Mouse (Mus musculus): ENCODE measurements around the gene Ascl2. TPM values are rescaled to one million over a fixed set of nuclear protein-coding genes. Genes with fewer than 3 reads are reported as not detected.

The Ascl2 gene
- polyA plus RNA-seq, 2 experiments from 2014 or later, result 0.29 TPM; not detected in 1

Other genes with a start within 250 kb of the Ascl2 start
- not detected for gene Ins2, start 225.9 kb downstream of the Ascl2 start, polyA plus RNA-seq (2017; shearing (Covaris generic))
- not detected for gene Th, start 38.1 kb downstream of the Ascl2 start, polyA plus RNA-seq (2017; shearing (Covaris generic))
- 100 to 1,000 TPM; 419 to 490 TPM for gene Tspan32, start 35.8 kb upstream of the Ascl2 start, polyA plus RNA-seq (2017; shearing (Covaris generic))
- gene Cd81, start 83.5 kb upstream of the Ascl2 start, polyA plus RNA-seq (2017; shearing (Covaris generic)), result 100 to 1,000 TPM; 155 to 235 TPM
- gene Tssc4, start 100.0 kb upstream of the Ascl2 start, polyA plus RNA-seq (2017; shearing (Covaris generic)), result 10 to 100 TPM; 22.8 to 50.7 TPM
- not detected for gene Trpm5, start 125.4 kb upstream of the Ascl2 start, polyA plus RNA-seq (2017; shearing (Covaris generic))
- gene Kcnq1, start 137.1 kb upstream of the Ascl2 start, polyA plus RNA-seq (2017; shearing (Covaris generic)), result not detected